Mouse (Mus musculus) brain, adult 2 months (tissue): ENCODE measurements at regions not wholly inside any gene's neighbourhood (a gene's known extent, or its start where the extent isn't known, plus 50 kb on each side); places are given as distances from the start of the nearest gene placed in this dataset.
A peak's percentile ranks its signal among the peaks of the same experiment; 100 is the strongest.

ENCODE experiments used
- DNase-seq: peaks from one replicate; pipeline ENCODE4 v3.0.0; 2011; ENCODE audit warnings: low read depth, low spot score

DNA sequence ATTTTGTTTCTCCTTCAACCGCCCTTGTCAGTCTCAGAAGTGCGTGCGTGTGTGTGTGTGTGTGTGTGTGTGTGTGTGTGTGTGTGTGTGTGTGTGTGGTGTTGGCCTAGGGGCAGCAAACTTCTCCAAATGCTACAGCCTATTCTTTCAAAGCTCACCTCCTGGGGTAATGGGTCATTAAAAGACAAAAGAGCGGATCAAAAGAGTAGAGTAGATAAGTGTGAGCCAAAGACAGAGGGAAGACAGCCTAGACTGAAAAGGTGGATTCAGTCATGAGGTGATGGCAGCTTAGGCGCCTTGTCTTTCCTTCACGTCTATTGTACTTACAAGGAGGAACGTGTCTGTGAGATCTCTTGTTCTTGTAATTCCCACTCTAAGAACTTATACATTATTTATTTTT, 199.6 kb upstream of the Sash1 start:
- no peak for DNase-seq

DNA sequence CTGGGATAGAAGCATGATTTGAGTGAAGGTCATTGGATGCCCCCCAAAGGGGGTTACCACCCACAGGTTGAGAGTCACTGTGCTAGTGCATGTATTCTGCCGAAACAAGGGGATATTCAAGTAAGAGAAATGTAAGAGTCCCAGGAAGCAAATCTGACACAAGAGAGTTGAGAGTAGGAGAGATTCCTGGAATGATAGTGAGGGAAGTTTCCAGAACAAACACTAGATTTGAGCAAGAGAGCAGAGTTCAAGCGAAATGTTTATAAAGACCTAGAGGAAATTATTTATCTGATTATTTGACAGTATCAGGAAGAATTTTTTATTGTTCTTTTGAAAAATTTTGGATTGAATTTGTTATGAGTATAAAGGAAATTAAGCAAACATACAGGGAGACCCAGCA, 189.0 kb upstream of the Sash1 start:
- DNase-seq, result no peak

DNA sequence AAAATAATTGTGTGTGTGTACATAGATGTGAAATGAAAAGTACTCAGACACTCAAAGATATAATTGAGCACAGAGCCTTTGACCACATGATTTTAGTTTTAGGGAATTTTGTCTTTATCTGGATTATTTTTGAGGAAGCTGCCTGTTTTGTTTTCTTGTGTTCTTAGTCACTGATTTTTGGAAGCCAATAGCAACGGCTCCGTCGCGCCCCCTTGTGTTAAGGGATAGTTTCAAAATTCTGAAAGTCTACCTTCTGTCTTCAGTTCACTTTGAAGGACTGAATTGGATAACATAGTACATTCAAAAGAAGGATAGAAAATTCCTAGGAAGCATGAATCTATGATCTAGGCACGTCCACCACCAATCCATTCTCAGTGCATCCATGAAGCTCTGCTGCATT, 185.8 kb upstream of the Sash1 start:
- DNase-seq, result no peak

DNA sequence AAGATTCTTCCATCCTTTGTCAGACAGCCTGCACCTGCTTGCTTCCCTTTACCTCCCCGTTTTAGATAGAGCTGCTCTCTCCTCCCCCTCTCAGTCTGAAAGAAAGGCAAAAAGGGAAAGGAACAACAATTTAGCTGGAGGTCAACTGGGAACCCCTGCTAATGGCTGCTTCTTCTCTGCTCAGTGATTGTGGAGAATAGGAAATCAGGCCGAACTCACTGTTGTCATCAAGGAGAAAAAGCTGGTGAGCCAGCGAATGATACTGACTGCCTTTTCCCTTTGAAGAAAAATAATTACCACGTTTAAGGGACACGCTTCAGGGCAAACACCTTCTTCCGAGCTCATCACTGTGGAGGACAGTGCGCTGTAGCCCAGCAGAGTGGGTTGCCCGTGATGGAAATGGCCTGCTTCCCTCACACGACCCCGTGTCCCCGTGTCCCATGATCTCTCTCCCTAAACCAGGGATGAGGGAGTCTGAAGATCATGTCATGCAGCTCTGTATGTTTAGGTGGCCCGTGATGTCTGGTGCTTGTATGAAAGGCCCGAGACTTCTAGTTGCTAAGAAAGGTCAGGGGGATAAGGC, 183.8 kb upstream of the Sash1 start:
- DNase-seq, result no peak

DNA sequence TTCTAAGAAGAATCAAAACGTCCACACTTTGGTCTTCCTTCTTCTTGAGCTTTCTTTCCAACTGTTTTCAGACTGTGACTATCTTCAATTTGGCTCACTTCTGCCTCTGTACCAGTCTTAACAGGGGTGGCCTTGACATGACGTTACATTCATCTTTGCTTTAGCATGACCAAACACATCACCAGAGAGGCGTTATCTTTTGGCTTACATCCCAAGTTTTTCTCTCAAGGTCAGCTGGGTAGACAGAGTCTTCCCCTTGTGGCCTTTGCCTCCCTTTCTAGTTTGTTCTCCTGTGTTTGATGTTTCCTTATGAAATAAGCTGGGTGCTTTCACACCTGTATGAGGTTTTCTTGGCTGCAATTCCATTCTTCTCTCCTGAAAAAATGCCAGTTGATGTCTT, 180.7 kb upstream of the Sash1 start:
- no peak for DNase-seq

DNA sequence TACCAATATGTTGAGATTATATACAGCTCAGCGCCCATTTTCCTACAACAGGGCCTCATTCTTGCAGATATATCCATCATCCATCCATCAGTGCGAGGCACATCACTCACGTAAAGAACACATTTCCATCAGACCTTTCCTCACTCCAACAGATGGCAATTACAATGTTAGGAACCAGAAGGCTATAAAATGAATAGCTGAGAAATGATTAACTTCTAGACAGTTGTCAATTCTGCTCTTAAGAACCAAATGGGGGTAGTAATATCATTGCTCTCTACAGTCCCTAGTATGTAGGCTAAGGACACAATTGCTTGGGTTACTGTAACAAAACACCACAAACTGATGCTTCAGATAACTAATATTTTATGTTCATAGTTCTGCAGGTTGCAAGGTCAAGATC, 176.1 kb upstream of the Sash1 start:
- DNase-seq, result no peak

DNA sequence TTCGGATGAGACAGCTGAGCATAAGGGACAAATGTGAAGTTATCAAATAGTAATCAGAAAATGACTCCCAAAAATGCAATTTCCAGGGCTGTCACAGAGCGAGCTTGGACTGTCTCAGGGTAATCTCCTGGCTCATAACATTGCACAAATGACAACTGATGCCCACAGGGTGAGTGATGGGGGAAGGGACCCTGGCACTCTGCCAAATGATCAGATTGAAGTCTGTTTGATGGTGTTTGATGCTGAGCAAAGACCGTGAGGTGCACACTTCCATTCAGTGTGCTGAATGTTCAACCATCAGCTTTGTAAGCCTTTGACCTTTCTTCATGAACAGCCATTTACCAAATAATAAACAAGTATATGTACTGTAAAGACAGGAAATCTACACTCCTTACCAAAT, 169.4 kb upstream of the Sash1 start:
- no peak for DNase-seq

DNA sequence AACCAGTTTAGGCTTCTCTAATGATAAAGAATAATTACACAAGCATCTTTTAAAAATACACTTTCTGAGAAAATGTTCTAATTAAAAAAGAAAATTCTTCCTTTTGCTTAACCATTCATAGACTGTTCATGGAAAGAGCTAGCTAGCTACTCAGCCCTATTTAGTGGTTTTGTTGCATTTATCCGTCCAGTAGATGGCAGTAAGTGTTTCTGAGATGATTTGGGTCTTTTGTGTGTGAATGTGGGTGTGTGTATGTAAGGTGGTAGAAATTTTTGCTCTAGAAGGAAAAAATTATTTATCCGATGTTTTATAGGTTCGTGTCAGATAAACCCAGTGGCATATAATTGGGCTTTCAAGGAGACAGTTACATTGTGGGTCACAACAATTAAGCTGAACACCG, 167.5 kb upstream of the Sash1 start:
- peak; percentile 67 for DNase-seq

DNA sequence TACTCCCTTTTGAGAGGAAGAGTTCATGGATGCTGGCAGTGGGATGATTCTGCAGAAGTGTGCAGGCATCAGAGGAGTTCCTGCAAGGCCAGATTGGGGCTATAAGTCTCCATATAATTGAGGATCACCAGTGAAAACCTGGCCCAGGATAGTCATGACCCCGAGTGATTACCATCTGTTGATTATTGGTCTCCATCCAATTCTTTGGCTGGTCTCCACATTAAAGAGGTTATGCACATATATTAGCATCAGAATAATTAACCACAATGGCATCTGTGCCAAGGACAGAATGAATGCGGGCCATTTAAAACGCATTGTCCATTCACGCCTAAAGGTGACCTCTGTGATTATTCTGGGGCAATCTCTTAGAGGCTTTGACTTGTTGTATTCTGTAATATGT, 161.5 kb upstream of the Sash1 start:
- DNase-seq, result no peak

DNA sequence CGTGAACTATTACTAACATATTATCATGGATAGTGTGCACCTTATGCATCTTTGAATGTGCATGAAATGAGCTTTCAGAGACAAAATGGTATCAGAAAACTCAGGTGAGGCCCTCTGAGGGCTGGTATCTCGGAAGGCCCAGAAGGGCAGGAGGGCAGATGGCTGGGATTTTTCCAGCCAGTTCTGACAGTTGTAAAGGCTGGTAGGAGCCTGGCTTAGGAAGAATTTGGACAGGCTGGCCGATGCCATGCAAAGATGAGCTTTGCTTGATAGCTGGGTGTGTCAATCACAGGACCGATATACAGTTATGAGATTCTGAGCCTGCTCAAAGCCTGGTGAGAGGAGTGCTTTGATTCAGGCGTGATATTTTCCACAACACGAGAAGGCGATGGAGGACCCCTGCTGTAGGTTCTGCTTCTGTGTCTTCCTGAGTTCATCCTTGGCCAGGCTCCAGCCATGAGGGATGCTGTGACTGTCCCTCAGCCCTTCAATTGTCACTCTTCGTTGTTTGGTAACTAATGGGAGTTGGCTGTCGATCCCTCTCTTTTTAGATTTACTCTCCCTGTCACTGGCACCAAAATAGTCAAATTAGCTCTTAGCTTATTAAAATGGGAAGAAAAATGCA, 159.0 kb upstream of the Sash1 start:
- DNase-seq, result no peak

DNA sequence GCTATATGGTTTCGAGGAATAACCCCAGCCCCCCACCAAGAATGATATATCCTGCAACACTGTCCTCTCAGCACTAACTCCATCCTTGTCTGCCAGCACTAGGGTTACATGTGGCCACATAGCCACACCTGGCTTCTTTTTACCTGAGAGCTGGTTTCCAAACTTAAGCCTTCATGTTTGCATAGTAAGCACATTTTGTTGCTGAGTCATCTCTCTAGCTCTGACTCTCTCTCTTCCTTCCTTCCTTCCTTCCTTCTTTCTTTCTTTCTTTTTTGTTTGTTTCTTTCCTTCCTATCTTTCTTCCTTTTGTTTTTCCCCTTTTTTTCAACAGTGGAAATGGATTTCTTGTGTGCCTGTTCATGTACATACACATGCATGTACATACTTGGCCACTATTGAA, 157.6 kb upstream of the Sash1 start:
- DNase-seq, result no peak

DNA sequence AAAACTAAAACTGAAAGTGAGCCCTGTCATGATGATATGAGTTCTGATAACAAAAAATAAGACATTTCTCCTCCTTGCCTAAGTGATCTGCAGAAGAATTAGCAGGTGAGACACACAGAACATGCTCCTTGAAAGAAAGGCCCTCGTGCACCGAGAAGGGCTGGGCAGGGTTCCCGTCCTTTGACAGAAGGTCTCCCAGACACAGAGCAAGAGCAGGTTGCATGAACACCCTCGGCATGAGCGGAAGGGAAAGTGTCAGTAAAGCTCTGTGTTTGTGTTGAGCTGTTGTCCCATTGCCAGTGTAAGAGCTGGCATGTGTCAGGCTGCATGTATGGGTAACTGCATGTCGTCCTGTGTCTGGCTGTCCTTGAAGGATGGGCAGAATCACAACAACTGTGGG, 144.6 kb upstream of the Sash1 start:
- DNase-seq, result no peak

DNA sequence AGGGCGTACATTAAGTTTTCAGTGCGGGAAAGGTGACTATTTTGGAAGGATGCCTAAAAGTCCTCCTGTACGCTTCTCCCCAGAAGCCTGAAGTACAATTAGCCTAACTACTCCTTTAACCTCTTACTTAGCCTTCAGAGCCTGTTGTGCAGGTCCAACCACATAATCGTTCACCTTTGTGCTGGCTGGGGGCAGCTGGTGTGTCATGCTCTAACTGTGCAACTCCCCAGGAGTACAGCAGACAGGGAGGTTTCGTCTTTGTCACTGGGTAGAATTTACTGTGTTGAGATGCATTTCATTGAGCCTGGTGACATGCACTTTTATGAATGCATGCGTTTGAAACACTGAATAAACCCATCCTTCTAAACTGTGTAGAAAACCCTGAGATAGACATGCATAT, 143.6 kb upstream of the Sash1 start:
- DNase-seq, result no peak

DNA sequence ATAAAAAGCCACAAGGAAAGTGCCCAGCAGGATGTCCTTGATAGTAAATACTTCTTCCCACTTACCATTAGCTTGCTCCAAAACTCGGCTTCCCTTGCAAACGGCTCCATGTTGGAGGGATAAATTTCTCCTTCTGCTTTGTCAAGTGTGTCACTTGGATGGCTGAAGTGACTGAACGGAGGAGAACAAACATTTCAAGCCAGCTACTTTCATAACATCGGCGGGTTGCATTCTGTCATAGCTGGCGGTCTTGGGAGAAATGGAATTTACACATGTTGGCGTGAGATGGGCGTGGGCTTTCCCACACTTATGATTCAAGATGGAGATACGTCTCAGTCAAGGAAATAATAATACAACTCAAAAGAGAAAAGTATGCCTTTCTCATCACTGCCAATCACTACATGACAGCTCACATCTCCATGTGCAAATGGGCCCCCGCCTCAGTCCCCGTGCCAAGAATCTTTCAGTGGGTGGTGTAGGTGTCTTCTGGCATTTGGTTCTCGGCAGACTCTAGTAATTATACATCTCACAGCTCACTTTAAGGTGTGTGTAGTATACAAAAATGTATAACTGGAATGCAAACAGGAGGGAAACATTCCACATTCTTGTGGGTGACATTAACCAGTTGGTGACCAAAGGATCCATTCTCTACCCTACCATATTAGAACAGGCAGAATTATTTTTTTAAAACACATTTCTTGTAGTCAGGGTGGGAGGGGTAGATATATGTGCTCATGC, 141.4 kb upstream of the Sash1 start:
- DNase-seq, result peak; percentile 57

DNA sequence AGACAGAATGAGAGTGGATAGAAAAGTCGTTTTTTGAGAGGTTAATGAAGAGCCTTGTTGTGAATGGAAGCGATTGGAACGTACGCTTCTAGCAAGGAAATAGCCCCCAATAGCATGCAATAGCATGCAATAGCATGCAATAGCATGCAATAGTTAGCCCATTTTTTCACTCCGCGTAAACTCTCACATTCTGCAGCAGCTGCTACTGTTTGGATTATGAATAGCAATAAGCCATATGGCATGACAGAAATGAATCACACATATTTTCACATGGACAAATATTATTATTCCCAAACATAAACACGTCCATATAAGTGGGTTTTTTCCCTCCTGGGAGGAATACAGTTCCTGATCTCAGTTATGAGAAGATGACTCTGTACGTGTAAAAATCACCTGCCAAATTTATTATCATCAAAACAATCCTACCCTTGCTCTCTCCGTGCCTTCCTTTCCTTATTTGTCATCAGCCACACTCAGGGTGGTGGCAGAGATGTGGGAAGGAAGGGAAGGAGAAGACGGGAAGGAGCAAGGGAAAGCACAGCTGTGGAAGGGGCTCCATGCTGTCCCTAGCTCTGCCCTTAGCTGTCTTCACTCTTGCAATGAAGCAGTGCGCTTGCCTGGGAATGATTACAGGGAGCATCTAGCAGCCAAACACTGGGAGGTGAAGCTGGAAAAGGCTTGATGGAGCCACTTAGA, 129.1 kb upstream of the Sash1 start:
- peak; percentile 48 for DNase-seq

DNA sequence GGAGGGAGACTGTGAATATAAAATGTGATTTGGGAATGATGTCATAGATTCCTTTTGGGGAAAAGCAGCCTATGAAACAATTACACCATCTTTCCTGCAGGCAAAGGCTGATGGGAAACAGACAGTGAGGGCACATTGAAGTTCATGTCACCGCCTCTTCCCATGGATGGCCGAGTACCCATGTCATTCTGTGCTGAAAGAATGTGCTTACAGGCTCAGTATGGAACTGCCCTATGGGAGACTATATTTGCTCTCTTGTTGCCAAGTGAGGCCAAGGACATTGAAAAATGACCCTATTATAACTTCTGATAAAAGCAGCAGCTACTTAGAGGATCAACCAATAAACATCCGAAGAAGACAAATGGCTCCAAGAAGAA, 127.7 kb upstream of the Sash1 start:
- no peak for DNase-seq

DNA sequence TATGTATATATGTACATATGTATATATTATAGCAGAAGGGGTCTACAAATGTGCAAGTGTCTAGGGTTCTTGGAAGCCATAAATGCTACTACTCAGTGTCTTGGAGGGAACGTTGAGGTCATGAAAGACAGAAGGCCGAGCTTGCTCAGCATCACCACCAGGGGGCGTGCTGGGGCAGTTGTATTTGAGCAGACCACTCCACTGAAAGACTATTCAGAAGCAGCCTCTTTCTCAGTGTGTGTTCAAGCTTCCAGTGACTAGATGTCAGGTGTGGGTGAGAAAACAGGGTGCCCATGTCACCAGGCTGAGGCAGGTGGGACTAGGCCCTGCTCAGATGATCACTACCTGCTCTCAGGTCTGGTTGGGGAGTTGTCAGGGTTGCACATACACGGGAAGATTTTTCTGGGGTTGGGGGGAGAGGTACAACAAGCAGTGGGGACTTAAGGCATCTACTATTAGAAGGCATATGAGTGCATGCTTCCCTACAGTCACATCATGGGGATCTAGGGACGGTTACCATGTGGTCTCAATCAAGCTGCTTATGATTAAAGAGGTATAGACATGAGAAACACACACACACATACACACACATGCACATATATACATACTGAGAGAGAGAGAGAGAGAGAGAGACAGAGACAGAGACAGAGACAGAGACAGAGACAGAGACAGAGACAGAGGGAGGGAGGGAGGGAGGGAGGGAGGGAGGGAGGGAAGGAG, 127.1 kb upstream of the Sash1 start:
- peak; percentile 67 for DNase-seq

DNA sequence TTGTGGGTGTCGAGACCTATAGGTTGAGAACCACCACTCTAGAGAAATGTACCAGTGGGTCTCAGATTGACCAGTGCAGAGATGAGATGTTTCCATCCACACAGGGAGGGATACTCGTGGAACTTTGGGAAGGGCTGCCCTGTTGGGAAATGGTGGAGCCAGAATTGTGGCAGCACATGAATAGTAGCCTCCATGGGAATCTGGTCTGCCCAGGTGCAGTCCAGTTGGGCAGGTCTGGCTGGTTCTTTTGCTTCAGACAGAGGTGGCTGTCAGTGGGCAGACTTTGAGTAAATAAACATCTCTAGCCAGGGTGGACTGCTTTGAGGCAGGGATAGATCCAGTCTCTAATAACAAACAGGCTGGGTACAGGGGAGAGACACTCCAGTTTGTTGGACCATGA, 126.0 kb upstream of the Sash1 start:
- DNase-seq, result no peak

DNA sequence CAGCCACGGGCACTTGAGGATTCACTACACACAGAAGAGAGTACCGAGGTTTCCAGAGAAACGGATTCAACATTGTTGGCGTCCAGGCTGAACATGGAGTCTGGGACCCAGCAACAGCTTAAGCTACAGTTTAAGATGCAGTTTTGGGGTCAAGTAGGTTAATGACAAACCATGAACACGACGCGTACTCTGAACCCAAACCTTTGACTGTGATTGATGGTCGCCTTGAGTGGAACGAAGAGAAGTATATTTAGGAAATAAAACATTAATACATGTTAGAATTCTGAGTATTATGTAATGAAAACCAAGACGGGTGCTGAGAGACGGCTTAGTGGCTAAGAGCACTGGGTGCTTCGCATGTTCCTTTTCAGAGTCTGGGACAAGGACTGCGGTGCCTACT, 124.3 kb upstream of the Sash1 start:
- DNase-seq, result no peak

DNA sequence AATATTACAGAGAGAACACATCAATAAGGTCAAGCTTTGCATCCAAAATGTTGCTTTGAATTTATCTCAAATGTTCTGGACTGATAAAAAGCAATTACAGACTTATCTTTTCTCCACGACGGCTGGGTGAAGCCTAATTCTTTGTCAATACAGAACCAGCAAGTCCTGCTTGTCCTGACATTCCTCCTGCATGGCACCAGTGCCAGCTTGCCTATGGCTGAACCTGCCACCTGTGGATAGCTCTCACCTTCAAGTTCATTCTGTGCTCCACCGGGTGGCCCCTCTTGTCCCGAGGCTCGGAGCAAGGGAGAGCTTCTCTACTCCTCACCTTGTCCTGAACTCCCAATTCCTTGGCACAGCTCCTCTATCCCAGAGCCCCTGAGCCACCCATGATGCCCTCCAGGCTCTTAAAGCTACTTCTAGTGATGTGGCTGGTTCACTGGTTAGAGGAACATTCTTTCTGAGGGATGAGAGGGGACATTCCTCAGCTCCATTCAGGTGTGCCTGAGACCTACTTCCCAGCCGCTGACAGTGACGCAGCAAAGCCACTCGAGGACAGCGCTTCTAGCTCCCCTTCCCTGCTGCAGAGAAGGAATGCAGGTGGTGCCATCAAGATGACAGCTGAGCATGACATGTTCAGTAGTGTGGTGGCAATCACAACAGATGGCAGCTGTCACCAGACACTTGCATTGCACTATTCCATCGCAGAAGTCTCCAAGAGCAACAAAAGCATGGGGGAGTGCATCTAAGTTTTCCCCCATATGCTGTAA, 119.5 kb upstream of the Sash1 start:
- peak; percentile 57 for DNase-seq

DNA sequence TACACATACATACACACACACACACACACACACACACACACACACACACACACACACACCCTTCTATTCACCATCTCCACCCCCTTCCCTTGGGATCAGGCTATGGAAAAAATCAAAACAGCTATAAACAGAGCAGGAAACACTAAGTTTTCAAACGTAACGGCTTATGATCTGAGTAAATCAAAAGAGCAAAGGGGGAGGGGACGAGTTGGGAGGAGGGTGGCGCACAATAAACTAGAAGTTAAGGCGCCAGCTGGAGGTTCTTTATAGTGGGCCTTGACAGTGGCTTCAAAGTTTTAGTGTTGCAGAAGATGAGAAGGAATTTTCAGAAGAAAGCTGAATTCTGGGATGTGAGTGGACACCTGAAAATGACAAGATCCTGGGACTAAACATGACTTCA, 116.4 kb upstream of the Sash1 start:
- DNase-seq, result no peak
